Mouse (Mus musculus) thymus, adult 2 months (tissue): ENCODE measurements around the gene Spon1. TPM values are rescaled to one million over a fixed set of nuclear protein-coding genes. Genes with fewer than 3 reads are reported as not detected.

Source experiments
- DNase-seq: peaks from one replicate; pipeline ENCODE4 v3.0.0; 2021
- H3K27ac ChIP-seq: fragments of 200-500 bp; 2 replicates; pipeline ENCODE4 v1.5.1; 2012; ENCODE audit warnings: low read length, control low read depth; ENCODE audit not compliant: control insufficient read depth, insufficient read depth
- H3K27me3 ChIP-seq: fragments of 200-500 bp; 2 replicates; pipeline ENCODE4 v1.6.1; 2012; ENCODE audit warnings: mild to moderate bottlenecking, low read length, moderate library complexity, mixed read lengths; ENCODE audit not compliant: control insufficient read depth, insufficient read depth
- H3K36me3 ChIP-seq: fragments of 200-500 bp; 2 replicates; pipeline ENCODE4 v1.6.1; 2012; ENCODE audit warnings: mild to moderate bottlenecking, low read length, moderate library complexity; ENCODE audit not compliant: control insufficient read depth, insufficient read depth
- H3K4me1 ChIP-seq: fragments of 200-500 bp; replicated peaks from 2 replicates; pipeline ENCODE4 v1.6.1; 2012; ENCODE audit warnings: low read length; ENCODE audit not compliant: control insufficient read depth, insufficient read depth
- H3K4me3 ChIP-seq: fragments of 200-500 bp; 2 replicates; pipeline ENCODE4 v1.5.1; 2012; ENCODE audit warnings: mild to moderate bottlenecking, low read length, control low read depth, moderate library complexity; ENCODE audit not compliant: control insufficient read depth, insufficient read depth
- CTCF ChIP-seq: fragments of 200-500 bp; IDR thresholded peaks from 2 replicates; pipeline ENCODE4 v1.5.1; 2012; ENCODE audit warnings: mild to moderate bottlenecking, control low read depth, low read length, moderate library complexity, borderline replicate concordance; ENCODE audit not compliant: control insufficient read depth, poor library complexity, insufficient read depth; ENCODE audit errors: extremely low read depth
- POLR2A ChIP-seq: fragments of 200-500 bp; IDR thresholded peaks from 2 replicates; pipeline ENCODE4 v1.6.1; 2012; ENCODE audit warnings: mild to moderate bottlenecking, low read length, control low read depth, moderate library complexity; ENCODE audit not compliant: control insufficient read depth, poor library complexity, insufficient read depth; ENCODE audit errors: extremely low read depth
- WGBS: fragments of 180-500 bp; shearing (Covaris S2); methylation state at CpG from one replicate; pipeline ENCODE4 v1.1.7; 2018; 5-methylcytosine and 5-hydroxymethylcytosine counted together
- polyA plus RNA-seq: library from polyadenylated mRNA; depleted of rRNA; stranded (reverse); fragments of >200 nt; gene quantifications from 2 replicates; pipeline ENCODE4 v1.2.3, GENCODE M21; 2012

The Spon1 gene
- polyA plus RNA-seq, 1 experiment: 3.3 TPM

DNA sequence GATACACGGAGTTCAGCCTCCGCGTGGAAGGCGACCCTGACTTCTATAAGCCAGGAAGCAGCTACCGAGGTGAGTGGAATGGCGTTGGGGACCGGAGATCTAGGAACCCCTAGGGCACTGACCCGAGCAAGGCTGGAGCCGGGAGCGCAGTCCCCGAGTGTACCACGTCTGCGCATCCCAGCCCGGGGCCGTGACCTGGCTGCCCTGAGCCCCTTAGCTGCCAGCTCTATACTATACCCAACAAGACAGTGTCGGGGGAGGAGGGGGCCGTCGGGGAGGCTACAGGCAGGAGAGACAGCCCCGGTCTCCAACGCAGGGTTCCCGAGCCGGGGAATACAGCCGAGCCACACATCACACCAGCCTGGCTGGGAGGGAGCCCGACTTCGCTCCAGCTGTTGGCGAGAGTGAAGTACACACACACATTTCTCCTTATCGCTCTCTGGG lies 722 bp downstream of the Spon1 start:
- DNase-seq: peak; percentile 14
- Histone ChIP-seq H3K4me1 (peaks cover 12% of the 10 kb centered on the region), H3K27ac (no peak overlapping the region), H3K27me3 (peaks cover 15% of the 10 kb centered on the region), H3K36me3 (no peaks in the 10 kb centered on the region), H3K4me3 (peak overlapping the region; percentile 33)
- TF ChIP-seq CTCF (no peak), POLR2A (no peak)
- WGBS: 11% methylated on average over 27 of the region's 27 CpGs

DNA sequence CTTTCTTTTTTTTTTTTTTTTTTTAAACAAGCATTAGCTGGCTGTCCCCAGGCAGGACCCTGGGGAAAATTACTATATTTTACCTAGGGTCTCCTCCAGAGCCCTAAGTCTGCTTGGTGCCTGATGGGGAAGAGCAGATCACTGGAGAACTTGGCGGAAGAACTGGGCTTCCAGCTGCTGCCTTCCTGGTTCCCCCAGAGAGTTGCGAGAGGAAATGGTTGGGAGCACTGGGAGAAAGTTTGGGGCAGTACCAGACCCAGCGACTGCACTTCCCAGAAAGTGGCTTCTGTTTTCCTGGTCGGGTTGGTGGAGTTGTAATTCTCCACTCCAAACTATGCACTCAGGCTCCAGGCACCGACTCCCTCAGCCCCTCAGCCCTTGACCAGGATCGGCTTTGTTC lies 1.7 kb downstream of the Spon1 start:
- TF ChIP-seq POLR2A (no peak), CTCF (no peak)
- Histone ChIP-seq H3K27me3 (peaks cover 15% of the 10 kb centered on the region), H3K36me3 (no peaks in the 10 kb centered on the region), H3K4me3 (no peak overlapping the region), H3K4me1 (peaks cover 12% of the 10 kb centered on the region), H3K27ac (no peak overlapping the region)
- DNase-seq: no peak
- WGBS: 86% methylated on average over 6 of the region's 6 CpGs

DNA sequence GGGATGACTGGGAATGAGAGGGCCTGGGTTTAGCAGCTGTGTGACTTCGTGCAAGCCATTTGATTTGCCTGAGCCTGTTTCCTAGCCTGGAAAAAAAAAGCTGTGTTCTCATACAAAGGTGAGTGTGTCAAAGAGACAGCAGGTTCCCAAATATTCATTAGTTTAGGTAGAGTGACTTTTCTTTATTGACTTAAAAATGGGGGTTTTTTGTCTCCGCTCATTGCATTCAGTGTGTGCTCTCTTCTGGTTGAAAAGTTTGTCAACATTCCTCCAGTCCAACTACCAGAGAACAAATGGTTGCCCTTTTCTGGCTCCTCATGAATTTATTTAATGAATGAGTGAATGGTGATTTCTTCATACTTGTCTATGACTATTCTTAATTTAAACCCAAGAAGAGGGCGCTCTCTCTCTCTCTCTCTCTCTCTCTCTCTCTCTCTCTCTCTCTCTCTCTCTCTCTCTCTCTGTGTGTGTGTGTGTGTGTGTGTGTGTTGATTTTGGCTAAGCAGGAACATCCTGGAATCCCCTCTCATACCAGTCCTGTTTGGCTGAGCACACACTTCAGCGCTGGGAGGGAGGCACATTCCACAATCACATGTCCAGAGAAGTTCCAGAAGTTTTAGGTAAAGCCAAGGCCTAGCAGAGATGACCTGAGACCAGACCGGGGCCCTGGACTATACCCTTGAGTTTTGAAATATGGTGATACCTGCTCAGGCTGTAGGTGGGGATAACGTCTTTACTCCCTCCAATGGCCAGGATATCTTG lies 2.6 kb downstream of the Spon1 start:
- DNase-seq: no peak
- no peak for TF ChIP-seq CTCF
- no peak for TF ChIP-seq POLR2A
- Histone ChIP-seq H3K27me3 (peaks cover 15% of the 10 kb centered on the region), H3K4me1 (peaks cover 17% of the 10 kb centered on the region), H3K4me3 (no peak overlapping the region), H3K27ac (no peak overlapping the region), H3K36me3 (no peaks in the 10 kb centered on the region)
- 92% methylated on average over 6 of the region's 6 CpGs for WGBS

DNA sequence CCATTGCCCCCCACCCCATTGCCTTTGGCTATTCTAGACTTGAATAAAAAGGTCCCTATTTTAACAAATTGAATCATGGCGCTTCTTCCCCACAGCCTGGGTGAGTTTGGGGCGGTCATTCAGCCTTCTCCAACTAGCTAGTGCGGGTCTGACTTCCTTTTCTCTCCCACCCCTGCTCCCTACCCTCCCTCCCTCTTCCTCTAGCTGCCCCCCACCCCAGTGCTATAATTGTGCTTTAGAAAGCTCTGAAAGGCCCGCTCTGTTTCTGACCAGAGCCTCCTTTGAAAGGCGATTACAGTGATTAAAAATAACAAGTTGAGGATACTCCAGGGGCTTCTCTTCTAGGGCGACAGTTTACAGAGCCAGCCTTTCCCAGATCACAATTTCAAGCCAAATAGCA lies 3.5 kb downstream of the Spon1 start:
- Histone ChIP-seq H3K4me1 (peaks cover 22% of the 10 kb centered on the region), H3K36me3 (no peaks in the 10 kb centered on the region), H3K4me3 (no peak overlapping the region), H3K27ac (no peak overlapping the region), H3K27me3 (peaks cover 15% of the 10 kb centered on the region)
- 80% methylated on average over 6 of the region's 6 CpGs for WGBS
- no peak for DNase-seq
- no peak for TF ChIP-seq CTCF
- TF ChIP-seq POLR2A: no peak

DNA sequence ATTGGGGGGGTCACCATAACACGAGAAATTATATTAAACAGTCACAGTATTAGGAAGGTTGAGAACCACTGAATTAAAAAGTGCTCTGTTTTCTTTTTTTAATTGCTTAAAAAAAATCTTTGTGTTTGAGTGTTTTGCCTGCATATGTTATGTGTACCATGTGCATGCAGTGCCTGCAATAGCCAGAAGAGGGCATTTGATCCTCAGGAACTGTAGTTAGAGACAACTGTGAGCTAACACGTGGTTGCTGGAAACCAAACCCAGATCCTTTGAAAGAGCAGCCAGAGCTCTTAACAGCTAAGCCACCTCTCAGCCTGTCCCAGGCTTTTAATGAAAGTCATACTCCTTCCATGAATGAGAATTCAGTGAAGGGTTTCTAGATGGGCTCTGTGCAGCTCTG lies 6.3 kb downstream of the Spon1 start:
- H3K27ac ChIP-seq: no peak overlapping the region
- DNase-seq: peak; percentile 30
- TF ChIP-seq CTCF: no peak
- TF ChIP-seq POLR2A: no peak
- H3K36me3 ChIP-seq: no peaks in the 10 kb centered on the region
- no peaks in the 10 kb centered on the region; the same call in 1 of the 2 replicates for H3K27me3 ChIP-seq
- WGBS: 91% methylated on average over 2 of the region's 2 CpGs
- H3K4me3 ChIP-seq: no peak overlapping the region
- peaks cover 18% of the 10 kb centered on the region for H3K4me1 ChIP-seq

DNA sequence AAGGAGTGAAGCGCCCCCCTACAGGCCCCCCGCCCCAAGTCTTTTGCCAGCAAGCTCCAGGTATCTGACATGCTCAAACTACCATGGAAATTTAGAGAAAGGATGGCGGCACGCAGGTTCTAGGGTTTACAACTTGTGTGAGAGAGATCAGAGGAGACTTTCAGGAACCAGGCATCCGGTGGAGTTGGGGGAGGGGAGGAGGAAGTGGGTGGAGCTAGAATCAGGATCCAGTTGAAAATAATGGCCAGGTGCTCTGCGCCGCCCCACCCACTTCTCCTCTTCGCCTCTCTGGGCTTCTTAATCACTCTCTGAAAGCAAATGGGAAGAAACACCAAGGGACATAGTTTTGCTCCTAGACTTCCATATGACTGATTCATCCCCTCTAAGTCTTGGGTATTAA lies 7.6 kb downstream of the Spon1 start:
- Histone ChIP-seq H3K4me3 (no peak overlapping the region), H3K27me3 (no peaks in the 10 kb centered on the region), H3K36me3 (no peaks in the 10 kb centered on the region), H3K27ac (no peak overlapping the region), H3K4me1 (peaks cover 24% of the 10 kb centered on the region)
- WGBS: 24% methylated on average over 8 of the region's 8 CpGs
- DNase-seq: peak; percentile 86
- TF ChIP-seq POLR2A (no peak), CTCF (no peak)

DNA sequence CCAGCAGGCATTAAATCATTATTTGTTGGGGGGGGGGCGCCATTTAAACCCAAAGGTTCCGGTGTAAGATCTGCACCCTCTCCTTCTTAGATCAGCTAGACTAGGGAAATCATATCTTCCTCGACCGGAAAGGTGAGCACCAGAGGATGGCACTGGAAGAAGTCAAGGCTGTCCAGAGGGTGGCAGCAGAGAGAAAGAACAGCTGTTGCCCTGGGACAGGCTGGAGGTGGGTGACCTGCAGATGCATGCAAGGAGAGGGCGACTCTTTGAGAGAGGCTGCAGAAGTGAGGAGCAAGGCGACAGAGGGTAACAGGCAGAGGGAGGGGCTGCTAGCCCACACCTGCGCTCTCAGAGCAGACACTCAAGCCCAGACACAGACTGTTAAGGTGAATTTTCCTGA lies 8.2 kb downstream of the Spon1 start:
- 9% methylated on average over 7 of the region's 7 CpGs for WGBS
- H3K4me1 ChIP-seq: peaks cover 24% of the 10 kb centered on the region
- H3K36me3 ChIP-seq: no peaks in the 10 kb centered on the region
- TF ChIP-seq CTCF (peak; percentile 70; the same call in 1 of the 2 replicates), POLR2A (no peak)
- no peaks in the 10 kb centered on the region for H3K27me3 ChIP-seq
- peak; percentile 91 for DNase-seq
- no peak overlapping the region for H3K27ac ChIP-seq
- H3K4me3 ChIP-seq: no peak overlapping the region
